Mouse (Mus musculus): ENCODE measurements around the gene Gpatch3. TPM values are rescaled to one million over a fixed set of nuclear protein-coding genes. Genes with fewer than 3 reads are reported as not detected.

Gpatch3 gene
- polyA plus RNA-seq, 1 experiment from 2014 or later, result 6.6 TPM

GRCm38 (mm10) chr4:133611815-133612214 lies 37.3 kb downstream of the Gpatch3 start:
- H3K36me3 ChIP-seq (ENCODE audit: control insufficient read depth, insufficient read depth, low read length), result peaks cover 38% of the 10 kb centered on the region

GRCm38 (mm10) chr4:133612416-133612815 lies 37.9 kb downstream of the Gpatch3 start:
- H3K4me3 ChIP-seq (ENCODE audit: low read depth, low read length), result no peak overlapping the region
- DNase-seq (ENCODE audit: low spot score) (no peak), ATAC-seq (no peak)
- H3K9ac ChIP-seq (ENCODE audit: low read length), result no peak overlapping the region
- WGBS, result 95% methylated on average over 7 of the region's 7 CpGs
- 0 out of 2 replicates have a peak, but pooled peaks cover 3% of the 10 kb centered on the region for H3K9me3 ChIP-seq (replicated peaks; ENCODE audit: control insufficient read depth, low read length)
- no peak overlapping the region for H3K4me2 ChIP-seq (ENCODE audit: low read length)
- H3K4me1 ChIP-seq (ENCODE audit: control insufficient read depth, insufficient read depth, low read length), result no peaks in the 10 kb centered on the region
- H3K27ac ChIP-seq (ENCODE audit: low read depth, low read length), result no peak overlapping the region
- H3K36me3 ChIP-seq (ENCODE audit: control insufficient read depth, insufficient read depth, low read length), result peaks cover 33% of the 10 kb centered on the region
- no peaks in the 10 kb centered on the region for H3K27me3 ChIP-seq (replicated peaks; ENCODE audit: control insufficient read depth, insufficient read depth, low read length)

More at GRCm38 (mm10) chr4:133611815-133612214, 37.3 kb downstream of the Gpatch3 start:
- H3K9ac ChIP-seq (ENCODE audit: low read length), result no peak overlapping the region
- ATAC-seq (no peak), DNase-seq (ENCODE audit: low spot score) (no peak)
- H3K4me3 ChIP-seq (ENCODE audit: low read depth, low read length), result no peak overlapping the region
- no peaks in the 10 kb centered on the region for H3K4me1 ChIP-seq (ENCODE audit: control insufficient read depth, insufficient read depth, low read length)
- no peak overlapping the region for H3K4me2 ChIP-seq (ENCODE audit: low read length)
- no peak overlapping the region for H3K27ac ChIP-seq (ENCODE audit: low read depth, low read length)
- 96% methylated on average over 5 of the region's 5 CpGs for WGBS
- no peaks in the 10 kb centered on the region for H3K27me3 ChIP-seq (replicated peaks; ENCODE audit: control insufficient read depth, insufficient read depth, low read length)
- H3K9me3 ChIP-seq (replicated peaks; ENCODE audit: control insufficient read depth, low read length), result 0 out of 2 replicates have a peak, but pooled peaks cover 3% of the 10 kb centered on the region

GRCm38 (mm10) chr4:133613026-133613425 lies 38.5 kb downstream of the Gpatch3 start:
- no peak overlapping the region for H3K27ac ChIP-seq (ENCODE audit: low read depth, low read length)
- ATAC-seq, result no peak
- 92% methylated on average over 8 of the region's 8 CpGs for WGBS
- H3K9me3 ChIP-seq (replicated peaks; ENCODE audit: control insufficient read depth, low read length), result 0 out of 2 replicates have a peak, but pooled peaks cover 3% of the 10 kb centered on the region
- H3K27me3 ChIP-seq (replicated peaks; ENCODE audit: control insufficient read depth, insufficient read depth, low read length), result no peaks in the 10 kb centered on the region
- no peak overlapping the region for H3K9ac ChIP-seq (ENCODE audit: low read length)
- no peak overlapping the region for H3K4me2 ChIP-seq (ENCODE audit: low read length)
- no peak overlapping the region for H3K4me3 ChIP-seq (ENCODE audit: low read depth, low read length)
- peaks cover 29% of the 10 kb centered on the region for H3K36me3 ChIP-seq (ENCODE audit: control insufficient read depth, insufficient read depth, low read length)
- no peaks in the 10 kb centered on the region for H3K4me1 ChIP-seq (ENCODE audit: control insufficient read depth, insufficient read depth, low read length)
- no peak for DNase-seq (ENCODE audit: low spot score)

GRCm38 (mm10) chr4:133613867-133614266 lies 39.3 kb downstream of the Gpatch3 start:
- Histone ChIP-seq H3K4me3 (ENCODE audit: low read depth, low read length) (no peak overlapping the region), H3K4me1 (ENCODE audit: control insufficient read depth, insufficient read depth, low read length) (no peaks in the 10 kb centered on the region), H3K27ac (ENCODE audit: low read depth, low read length) (no peak overlapping the region), H3K27me3 (replicated peaks; ENCODE audit: control insufficient read depth, insufficient read depth, low read length) (no peaks in the 10 kb centered on the region), H3K9ac (ENCODE audit: low read length) (no peak overlapping the region), H3K4me2 (ENCODE audit: low read length) (no peak overlapping the region), H3K36me3 (ENCODE audit: control insufficient read depth, insufficient read depth, low read length) (peaks cover 24% of the 10 kb centered on the region), H3K9me3 (replicated peaks; ENCODE audit: control insufficient read depth, low read length) (0 out of 2 replicates have a peak, but pooled peaks cover 3% of the 10 kb centered on the region)
- DNase-seq (ENCODE audit: low spot score), result no peak
- WGBS, result 96% methylated on average over 4 of the region's 4 CpGs
- no peak for ATAC-seq

GRCm38 (mm10) chr4:133614274-133614761 lies 39.8 kb downstream of the Gpatch3 start:
- Histone ChIP-seq H3K4me3 (ENCODE audit: low read depth, low read length) (no peak overlapping the region), H3K27me3 (replicated peaks; ENCODE audit: control insufficient read depth, insufficient read depth, low read length) (no peaks in the 10 kb centered on the region), H3K4me1 (ENCODE audit: control insufficient read depth, insufficient read depth, low read length) (no peaks in the 10 kb centered on the region), H3K9me3 (replicated peaks; ENCODE audit: control insufficient read depth, low read length) (0 out of 2 replicates have a peak, but pooled peaks cover 3% of the 10 kb centered on the region), H3K36me3 (ENCODE audit: control insufficient read depth, insufficient read depth, low read length) (peaks cover 24% of the 10 kb centered on the region), H3K4me2 (ENCODE audit: low read length) (no peak overlapping the region), H3K9ac (ENCODE audit: low read length) (no peak overlapping the region), H3K27ac (ENCODE audit: low read depth, low read length) (no peak overlapping the region)
- DNase-seq (ENCODE audit: low spot score) (no peak), ATAC-seq (no peak)
- 89% methylated on average over 8 of the region's 8 CpGs for WGBS

GRCm38 (mm10) chr4:133615416-133615815 lies 40.9 kb downstream of the Gpatch3 start:
- Histone ChIP-seq H3K4me2 (ENCODE audit: low read length) (no peak overlapping the region), H3K4me3 (ENCODE audit: low read depth, low read length) (no peak overlapping the region), H3K36me3 (ENCODE audit: control insufficient read depth, insufficient read depth, low read length) (peaks cover 27% of the 10 kb centered on the region), H3K27me3 (replicated peaks; ENCODE audit: control insufficient read depth, insufficient read depth, low read length) (no peaks in the 10 kb centered on the region), H3K9ac (ENCODE audit: low read length) (no peak overlapping the region), H3K9me3 (replicated peaks; ENCODE audit: control insufficient read depth, low read length) (0 out of 2 replicates have a peak, but pooled peaks cover 3% of the 10 kb centered on the region), H3K27ac (ENCODE audit: low read depth, low read length) (no peak overlapping the region), H3K4me1 (ENCODE audit: control insufficient read depth, insufficient read depth, low read length) (no peaks in the 10 kb centered on the region)
- WGBS, result 84% methylated on average over 10 of the region's 10 CpGs
- ATAC-seq (no peak), DNase-seq (ENCODE audit: low spot score) (no peak)

GRCm38 (mm10) chr4:133617936-133618335 lies 43.4 kb downstream of the Gpatch3 start:
- ATAC-seq (no peak), DNase-seq (ENCODE audit: low spot score) (no peak)
- 95% methylated on average over 11 of the region's 11 CpGs for WGBS
- H3K4me1 ChIP-seq (ENCODE audit: control insufficient read depth, insufficient read depth, low read length), result no peaks in the 10 kb centered on the region
- H3K27me3 ChIP-seq (replicated peaks; ENCODE audit: control insufficient read depth, insufficient read depth, low read length), result no peaks in the 10 kb centered on the region
- no peak overlapping the region for H3K9ac ChIP-seq (ENCODE audit: low read length)
- H3K36me3 ChIP-seq (ENCODE audit: control insufficient read depth, insufficient read depth, low read length), result peaks cover 15% of the 10 kb centered on the region
- no peak overlapping the region for H3K4me3 ChIP-seq (ENCODE audit: low read depth, low read length)
- no peak overlapping the region for H3K4me2 ChIP-seq (ENCODE audit: low read length)
- H3K9me3 ChIP-seq (replicated peaks; ENCODE audit: control insufficient read depth, low read length), result no peaks in the 10 kb centered on the region
- no peak overlapping the region for H3K27ac ChIP-seq (ENCODE audit: low read depth, low read length)

- no peaks in the 10 kb centered on the region for H3K27me3 ChIP-seq (replicated peaks; ENCODE audit: control insufficient read depth, insufficient read depth, low read length)
- H3K4me1 ChIP-seq (ENCODE audit: control insufficient read depth, insufficient read depth, low read length), result no peaks in the 10 kb centered on the region
- no peak overlapping the region for H3K4me3 ChIP-seq (ENCODE audit: low read depth, low read length)
- DNase-seq (ENCODE audit: low spot score) (peak; percentile 37), ATAC-seq (no peak)
- peaks cover 9% of the 10 kb centered on the region; the same call in 1 of the 2 replicates for H3K36me3 ChIP-seq (ENCODE audit: control insufficient read depth, insufficient read depth, low read length)
- 64% methylated on average over 4 of the region's 4 CpGs for WGBS
- no peak overlapping the region for H3K4me2 ChIP-seq (ENCODE audit: low read length)
- no peak overlapping the region for H3K9ac ChIP-seq (ENCODE audit: low read length)
- H3K9me3 ChIP-seq (replicated peaks; ENCODE audit: control insufficient read depth, low read length), result no peaks in the 10 kb centered on the region
- no peak overlapping the region for H3K27ac ChIP-seq (ENCODE audit: low read depth, low read length)
These were observed 45.1 kb downstream of the Gpatch3 start for GRCm38 (mm10) chr4:133619473-133620136.

- DNase-seq (ENCODE audit: low spot score) (no peak), ATAC-seq (no peak)
- 89% methylated on average over 8 of the region's 8 CpGs for WGBS
- no peaks in the 10 kb centered on the region for H3K27me3 ChIP-seq (replicated peaks; ENCODE audit: control insufficient read depth, insufficient read depth, low read length)
- no peak overlapping the region for H3K27ac ChIP-seq (ENCODE audit: low read depth, low read length)
- H3K9ac ChIP-seq (ENCODE audit: low read length), result no peak overlapping the region
- H3K9me3 ChIP-seq (replicated peaks; ENCODE audit: control insufficient read depth, low read length), result no peaks in the 10 kb centered on the region
- H3K4me1 ChIP-seq (ENCODE audit: control insufficient read depth, insufficient read depth, low read length), result no peaks in the 10 kb centered on the region
- peaks cover 17% of the 10 kb centered on the region for H3K36me3 ChIP-seq (ENCODE audit: control insufficient read depth, insufficient read depth, low read length)
- H3K4me2 ChIP-seq (ENCODE audit: low read length), result no peak overlapping the region
- no peak overlapping the region for H3K4me3 ChIP-seq (ENCODE audit: low read depth, low read length)
These were observed 46.1 kb downstream of the Gpatch3 start for GRCm38 (mm10) chr4:133620668-133621067.
